Mouse (Mus musculus): ENCODE data around the gene Klhl3.
A peak's percentile ranks its signal among the peaks of the same experiment; 100 is the strongest.

Klhl3 gene

GRCm38 (mm10) chr13:58124278-58124677, 10.9 kb upstream of the Klhl3 start:
- DNase-seq, result no peak

- DNase-seq, result no peak
Measured at GRCm38 (mm10) chr13:58123381-58123780, 10.0 kb upstream of the Klhl3 start.

GRCm38 (mm10) chr13:58122786-58123297, 9.4 kb upstream of the Klhl3 start:
- no peak for DNase-seq

- peak; percentile 44 to 55 for DNase-seq
Measured at GRCm38 (mm10) chr13:58117318-58118017, 4.1 kb upstream of the Klhl3 start.

- no peak for DNase-seq
Measured at GRCm38 (mm10) chr13:58116801-58117200, 3.4 kb upstream of the Klhl3 start.

GRCm38 (mm10) chr13:58115227-58115626, 1.8 kb upstream of the Klhl3 start:
- DNase-seq, result no peak

- DNase-seq, result no peak
Measured at GRCm38 (mm10) chr13:58112601-58113041, 771 bp downstream of the Klhl3 start.

GRCm38 (mm10) chr13:58112191-58112590, 1.2 kb downstream of the Klhl3 start:
- DNase-seq, result no peak

GRCm38 (mm10) chr13:58111306-58111705, 2.1 kb downstream of the Klhl3 start:
- no peak for DNase-seq

- no peak for DNase-seq
Measured at GRCm38 (mm10) chr13:58090643-58091042, 22.7 kb downstream of the Klhl3 start.

GRCm38 (mm10) chr13:58084396-58084795, 29.0 kb downstream of the Klhl3 start:
- no peak for DNase-seq

GRCm38 (mm10) chr13:58083521-58083920, 29.9 kb downstream of the Klhl3 start:
- DNase-seq, result no peak

- DNase-seq, result no peak
Measured at GRCm38 (mm10) chr13:58083048-58083447, 30.3 kb downstream of the Klhl3 start.

- no peak for DNase-seq
Measured at GRCm38 (mm10) chr13:58078361-58078760, 35.0 kb downstream of the Klhl3 start.

GRCm38 (mm10) chr13:58074881-58075280, 38.5 kb downstream of the Klhl3 start:
- no peak for DNase-seq

- no peak for DNase-seq
Measured at GRCm38 (mm10) chr13:58074466-58074865, 38.9 kb downstream of the Klhl3 start.

GRCm38 (mm10) chr13:58073254-58073882, 40.0 kb downstream of the Klhl3 start:
- no peak for DNase-seq

- no peak for DNase-seq
Measured at GRCm38 (mm10) chr13:58071209-58071608, 42.2 kb downstream of the Klhl3 start.

GRCm38 (mm10) chr13:58070504-58070903, 42.9 kb downstream of the Klhl3 start:
- no peak for DNase-seq

GRCm38 (mm10) chr13:58068421-58069209, 44.8 kb downstream of the Klhl3 start:
- no peak for DNase-seq

- peak; percentile 51 for DNase-seq
Measured at GRCm38 (mm10) chr13:58067540-58068103, 45.8 kb downstream of the Klhl3 start.

- DNase-seq, result peak in 1 of 2 experiments; percentile 24
Measured at GRCm38 (mm10) chr13:58066496-58067389, 46.6 kb downstream of the Klhl3 start.
